Mouse (Mus musculus): ENCODE data around the gene Clpsl2. TPM values are rescaled to one million over a fixed set of nuclear protein-coding genes. Genes with fewer than 3 reads are reported as not detected.

The Clpsl2 gene
- polyA plus RNA-seq, 1 experiment, result not detected

DNA sequence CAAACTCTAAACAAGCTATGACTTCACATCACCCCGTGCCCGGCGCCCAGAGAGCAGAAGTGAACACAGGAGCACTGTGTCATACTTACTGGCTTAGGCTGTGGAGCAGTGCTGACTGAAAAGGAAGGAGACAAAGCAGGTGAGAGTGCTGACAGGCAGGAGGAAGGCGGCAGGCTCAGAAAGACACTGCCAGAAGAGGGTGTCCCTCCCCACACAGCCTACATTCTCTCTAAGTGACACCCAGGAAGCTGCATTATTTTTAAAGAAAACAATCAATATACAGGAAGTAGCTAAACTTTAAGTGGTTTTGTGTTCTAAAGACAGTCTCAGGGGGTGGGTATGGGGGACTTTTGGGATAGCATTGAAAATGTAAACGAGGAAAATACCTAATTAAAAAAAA lies 51.6 kb downstream of the Clpsl2 start:
- Histone ChIP-seq H3K36me3 (replicated peaks; ENCODE audit: low read length) (peaks cover 95% of the 10 kb centered on the region), H3K9me3 (no peaks in the 10 kb centered on the region), H3K4me3 (replicated peaks) (no peak overlapping the region), H3K4me1 (no peaks in the 10 kb centered on the region), H3K27me3 (replicated peaks) (no peaks in the 10 kb centered on the region)
- TF ChIP-seq FLI1 (IDR thresholded peaks at IDR 0.05; ENCODE audit: low read length) (no peak), GATA1 (IDR thresholded peaks at IDR 0.05; ENCODE audit: borderline replicate concordance, low read length) (no peak)

GRCm38 (mm10) chr17:28601557-28602250 lies 52.5 kb downstream of the Clpsl2 start:
- no peak overlapping the region for H3K4me3 ChIP-seq (replicated peaks)
- H3K36me3 ChIP-seq (replicated peaks; ENCODE audit: low read length), result peaks cover 95% of the 10 kb centered on the region
- H3K4me1 ChIP-seq, result no peaks in the 10 kb centered on the region
- TF ChIP-seq FLI1 (IDR thresholded peaks at IDR 0.05; ENCODE audit: low read length) (no peak), GATA1 (IDR thresholded peaks at IDR 0.05; ENCODE audit: borderline replicate concordance, low read length) (no peak)
- no peaks in the 10 kb centered on the region for H3K27me3 ChIP-seq (replicated peaks)
- no peaks in the 10 kb centered on the region for H3K9me3 ChIP-seq

Other genes starting within 250 kb of the Clpsl2 start
- gene Fance, start 235.9 kb upstream of the Clpsl2 start, polyA plus RNA-seq (2012; ENCODE audit: insufficient read depth, low replicate concordance), result 33.1 and 40.3 TPM in 2 replicates
- 4,291 and 7,093 TPM in 2 replicates for gene Rpl10a, start 220.9 kb upstream of the Clpsl2 start, polyA plus RNA-seq (2012; ENCODE audit: insufficient read depth, low replicate concordance)
- gene Tead3, start 198.6 kb upstream of the Clpsl2 start, polyA plus RNA-seq (2012; ENCODE audit: insufficient read depth, low replicate concordance), result 0.26 TPM in 1 of 2 replicates, not detected in the other
- gene Tulp1, start 184.2 kb upstream of the Clpsl2 start, polyA plus RNA-seq (2012; ENCODE audit: insufficient read depth, low replicate concordance), result 2.7 TPM in 1 of 2 replicates, not detected in the other
- 8.7 and 25.1 TPM in 2 replicates for gene Fkbp5, start 31.9 kb upstream of the Clpsl2 start, polyA plus RNA-seq (2012; ENCODE audit: insufficient read depth, low replicate concordance)
- gene Armc12, start 18.6 kb upstream of the Clpsl2 start, polyA plus RNA-seq (2012; ENCODE audit: insufficient read depth, low replicate concordance), result not detected in 2 replicates
- gene Clps, start 11.4 kb downstream of the Clpsl2 start, polyA plus RNA-seq (2012; ENCODE audit: insufficient read depth, low replicate concordance), result not detected in 2 replicates
- gene Lhfpl5, start 26.2 kb downstream of the Clpsl2 start, polyA plus RNA-seq (2012; ENCODE audit: insufficient read depth, low replicate concordance), result not detected in 2 replicates
- 5.0 and 32.1 TPM in 2 replicates for gene Srpk1, start 73.3 kb downstream of the Clpsl2 start, polyA plus RNA-seq (2012; ENCODE audit: insufficient read depth, low replicate concordance)
- gene Slc26a8, start 140.8 kb downstream of the Clpsl2 start, polyA plus RNA-seq (2012; ENCODE audit: insufficient read depth, low replicate concordance), result 1.2 and 1.4 TPM in 2 replicates
- gene Mapk14, start 141.9 kb downstream of the Clpsl2 start, polyA plus RNA-seq (2012; ENCODE audit: insufficient read depth, low replicate concordance), result 23.4 and 34.8 TPM in 2 replicates
- not detected in 2 replicates for gene AC170998.1, start 176.7 kb downstream of the Clpsl2 start, polyA plus RNA-seq (2012; ENCODE audit: insufficient read depth, low replicate concordance)
- 0.50 TPM in 1 of 2 replicates, not detected in the other for gene Mapk13, start 219.9 kb downstream of the Clpsl2 start, polyA plus RNA-seq (2012; ENCODE audit: insufficient read depth, low replicate concordance)